Mouse (Mus musculus) heart, adult 2 months (tissue): ENCODE measurements at regions not wholly inside any gene's neighbourhood (a gene's known extent, or its start where the extent isn't known, plus 50 kb on each side); places are given as distances from the start of the nearest gene placed in this dataset.

Source experiments
- DNase-seq, 2 experiments: peaks; one replicate each; pipeline ENCODE4 v3.0.0; 2021
- H3K27ac ChIP-seq: fragments of 200-600 bp; 2 replicates; pipeline ENCODE4 v1.8.1; 2022
- H3K27me3 ChIP-seq: fragments of 200-500 bp; 2 replicates; pipeline ENCODE4 v1.6.1; 2012; ENCODE audit warnings: mild to moderate bottlenecking, low read length, inconsistent platforms, mixed read lengths; ENCODE audit not compliant: control insufficient read depth, insufficient read depth
- H3K36me3 ChIP-seq: fragments of 200-500 bp; 2 replicates; pipeline ENCODE4 v1.6.1; 2012; ENCODE audit warnings: low read length, inconsistent platforms; ENCODE audit not compliant: control insufficient read depth, insufficient read depth
- H3K4me1 ChIP-seq: fragments of 200-500 bp; 2 replicates; pipeline ENCODE4 v1.6.1; 2011; ENCODE audit warnings: low read length; ENCODE audit not compliant: control insufficient read depth, insufficient read depth
- H3K4me3 ChIP-seq: fragments of 200-600 bp; 2 replicates; pipeline ENCODE4 v1.8.1; 2022
- H3K79me2 ChIP-seq: fragments of 200-500 bp; replicated peaks from 2 replicates; pipeline ENCODE4 v1.6.1; 2012; ENCODE audit warnings: mild to moderate bottlenecking, inconsistent platforms, low read length, moderate library complexity, mixed read lengths; ENCODE audit not compliant: control insufficient read depth, insufficient read depth
- H3K9ac ChIP-seq: fragments of 200-500 bp; 2 replicates; pipeline ENCODE4 v1.6.1; 2012; ENCODE audit warnings: low read depth, mild to moderate bottlenecking, control low read depth, inconsistent platforms, low read length, mixed read lengths
- CTCF ChIP-seq: fragments of 200-600 bp; IDR thresholded peaks from 2 replicates; pipeline ENCODE4 v1.8.1; 2022; ENCODE audit warnings: antibody characterized with exemption, mild to moderate bottlenecking, moderate library complexity
- EP300 ChIP-seq: fragments of 200-500 bp; IDR thresholded peaks from 2 replicates; pipeline ENCODE4 v1.6.1; 2011; ENCODE audit warnings: low read depth, low read length, control low read depth; ENCODE audit not compliant: insufficient read depth
- POLR2A ChIP-seq: fragments of 200-500 bp; IDR thresholded peaks from 2 replicates; pipeline ENCODE4 v1.6.1; 2011; ENCODE audit warnings: mild to moderate bottlenecking, low read depth, low read length, control low read depth; ENCODE audit not compliant: insufficient read depth
- WGBS: fragments of 180-500 bp; shearing (Covaris S2); methylation state at CpG from one replicate; pipeline ENCODE4 v1.1.7; 2018; 5-methylcytosine and 5-hydroxymethylcytosine counted together
- intact Hi-C: fragments of 180-260 bp; cut with DNase I; formaldehyde crosslinking; loops from one replicate; pipeline ENCODE4 v1.15.1; 2025

GRCm38 (mm10) chr13:79453227-79453626 lies 1253.7 kb upstream of the Nr2f1 start:
- no peak overlapping the region for H3K9ac ChIP-seq
- intact Hi-C loops = loop anchor here (10.0 kb wide), 1 partner anchor 1292 kb away; no protein-coding TSS in a partner anchor
- no peaks in the 10 kb centered on the region for H3K79me2 ChIP-seq
- H3K27me3 ChIP-seq = no peaks in the 10 kb centered on the region
- DNase-seq = no peak
- WGBS = 62% methylated on average over 1 of the region's 1 CpGs
- TF ChIP-seq POLR2A (no peak), CTCF (peak; percentile 52), EP300 (no peak)
- H3K36me3 ChIP-seq = no peaks in the 10 kb centered on the region
- H3K4me1 ChIP-seq = no peaks in the 10 kb centered on the region
- H3K4me3 ChIP-seq = no peak overlapping the region
- H3K27ac ChIP-seq = no peak overlapping the region

- no peak overlapping the region for H3K4me3 ChIP-seq
- TF ChIP-seq POLR2A (no peak), CTCF (no peak), EP300 (no peak)
- no peak for DNase-seq
- intact Hi-C loops = no loop called here
- H3K36me3 ChIP-seq = no peaks in the 10 kb centered on the region
- H3K27ac ChIP-seq = no peak overlapping the region
- 64% methylated on average over 3 of the region's 3 CpGs for WGBS
- no peaks in the 10 kb centered on the region for H3K79me2 ChIP-seq
- no peaks in the 10 kb centered on the region for H3K27me3 ChIP-seq
- H3K9ac ChIP-seq = no peak overlapping the region
- H3K4me1 ChIP-seq = no peaks in the 10 kb centered on the region
These were observed 1243.6 kb upstream of the Nr2f1 start for GRCm38 (mm10) chr13:79443113-79443512.

GRCm38 (mm10) chr13:79442701-79443100 lies 1243.1 kb upstream of the Nr2f1 start:
- TF ChIP-seq POLR2A (no peak), EP300 (no peak), CTCF (no peak)
- 66% methylated on average over 2 of the region's 2 CpGs for WGBS
- intact Hi-C loops = no loop called here
- Histone ChIP-seq H3K27me3 (no peaks in the 10 kb centered on the region), H3K27ac (no peak overlapping the region), H3K9ac (no peak overlapping the region), H3K4me1 (no peaks in the 10 kb centered on the region), H3K79me2 (no peaks in the 10 kb centered on the region), H3K36me3 (no peaks in the 10 kb centered on the region), H3K4me3 (no peak overlapping the region)
- no peak for DNase-seq

DNA sequence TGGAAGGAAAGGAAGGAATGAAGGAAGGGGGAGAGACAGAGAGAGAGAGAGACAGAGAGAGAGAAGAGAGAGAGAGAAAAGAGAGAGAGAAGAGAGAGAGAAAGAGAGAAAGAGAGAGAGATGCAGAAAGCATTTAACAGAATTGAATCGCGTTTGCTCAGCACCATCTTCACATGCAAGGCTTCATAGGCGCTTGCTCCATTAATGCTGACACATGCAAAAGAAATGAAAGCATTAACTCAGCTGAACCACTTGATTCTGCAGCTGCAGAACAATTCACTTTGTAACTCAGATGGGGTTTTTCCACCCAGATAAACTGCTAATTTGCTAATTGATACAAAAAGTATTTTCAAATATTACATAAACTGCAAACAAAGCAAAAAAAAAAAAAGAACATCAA lies 1231.9 kb upstream of the Nr2f1 start:
- no peak for DNase-seq
- no peak overlapping the region for H3K4me3 ChIP-seq
- TF ChIP-seq EP300 = no peak
- TF ChIP-seq POLR2A = no peak
- TF ChIP-seq CTCF = no peak
- H3K4me1 ChIP-seq = no peaks in the 10 kb centered on the region
- intact Hi-C loops = no loop called here
- no peaks in the 10 kb centered on the region for H3K79me2 ChIP-seq
- WGBS = 50% methylated on average over 3 of the region's 3 CpGs
- no peaks in the 10 kb centered on the region for H3K27me3 ChIP-seq
- no peak overlapping the region for H3K9ac ChIP-seq
- no peaks in the 10 kb centered on the region for H3K36me3 ChIP-seq
- no peak overlapping the region for H3K27ac ChIP-seq

DNA sequence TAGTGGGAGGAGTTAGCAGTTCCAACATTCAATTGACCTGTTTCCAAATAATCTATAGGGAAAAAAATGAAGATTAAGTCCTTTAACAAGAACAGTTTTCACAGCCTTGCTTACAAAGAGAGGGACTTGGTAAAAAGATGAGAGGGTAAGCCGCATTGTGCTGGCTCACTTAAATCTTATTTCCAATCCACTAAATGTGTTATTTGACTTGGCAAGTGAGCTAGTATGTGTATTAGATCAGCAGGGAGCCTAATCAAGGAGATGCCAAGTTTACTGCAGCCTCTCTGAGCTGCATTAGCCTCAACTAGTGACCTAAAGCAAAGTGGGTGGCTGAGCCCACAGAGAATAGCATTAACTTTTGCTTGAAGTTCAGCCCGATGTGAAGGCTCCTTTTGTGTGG lies 1231.4 kb upstream of the Nr2f1 start:
- Histone ChIP-seq H3K4me3 (no peak overlapping the region), H3K4me1 (no peaks in the 10 kb centered on the region), H3K79me2 (no peaks in the 10 kb centered on the region), H3K27ac (no peak overlapping the region), H3K9ac (no peak overlapping the region), H3K27me3 (no peaks in the 10 kb centered on the region), H3K36me3 (no peaks in the 10 kb centered on the region)
- DNase-seq = no peak
- TF ChIP-seq EP300 = no peak
- WGBS = 23% methylated on average over 2 of the region's 2 CpGs
- intact Hi-C loops = no loop called here

DNA sequence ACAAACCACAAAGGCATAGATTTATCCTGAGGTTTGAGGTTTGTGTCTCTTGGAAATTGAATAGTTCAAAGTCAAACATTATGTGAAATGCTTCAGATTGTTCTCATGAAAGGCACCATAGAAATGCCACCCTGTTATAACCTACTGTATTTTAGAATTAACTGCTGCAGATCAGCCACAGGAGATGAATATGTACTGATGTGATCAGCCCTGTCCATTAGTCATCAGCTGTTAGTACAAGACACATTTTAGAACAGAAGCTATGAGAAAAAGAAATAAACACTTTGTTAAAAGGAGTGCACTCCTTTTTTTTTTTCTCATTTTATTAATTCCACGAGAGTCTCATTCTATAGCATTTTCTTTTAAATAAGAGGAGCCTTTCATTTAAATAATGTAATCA lies 1231.0 kb upstream of the Nr2f1 start:
- Histone ChIP-seq H3K9ac (no peak overlapping the region), H3K79me2 (no peaks in the 10 kb centered on the region), H3K27ac (no peak overlapping the region), H3K4me1 (no peaks in the 10 kb centered on the region), H3K27me3 (no peaks in the 10 kb centered on the region), H3K36me3 (no peaks in the 10 kb centered on the region), H3K4me3 (no peak overlapping the region)
- WGBS = 43% methylated on average over 1 of the region's 1 CpGs
- DNase-seq = no peak
- no peak for TF ChIP-seq EP300
- TF ChIP-seq CTCF = no peak
- intact Hi-C loops = no loop called here

- 54% methylated on average over 2 of the region's 2 CpGs for WGBS
- Histone ChIP-seq H3K79me2 (no peaks in the 10 kb centered on the region), H3K27ac (no peak overlapping the region), H3K4me1 (no peaks in the 10 kb centered on the region), H3K27me3 (no peaks in the 10 kb centered on the region), H3K9ac (no peak overlapping the region), H3K4me3 (no peak overlapping the region), H3K36me3 (no peaks in the 10 kb centered on the region)
- no peak for DNase-seq
- intact Hi-C loops = no loop called here
- TF ChIP-seq POLR2A (no peak), CTCF (no peak), EP300 (no peak)
These were observed 1218.3 kb upstream of the Nr2f1 start for GRCm38 (mm10) chr13:79417841-79418240.
